Mouse (Mus musculus) kidney, postnatal 10 days (tissue): ENCODE data around the gene Nob1.

Experiments used
- DNase-seq: peaks from one replicate; pipeline ENCODE4 v3.0.0; 2021; ENCODE audit warnings: mixed read lengths

Nob1 gene

DNA sequence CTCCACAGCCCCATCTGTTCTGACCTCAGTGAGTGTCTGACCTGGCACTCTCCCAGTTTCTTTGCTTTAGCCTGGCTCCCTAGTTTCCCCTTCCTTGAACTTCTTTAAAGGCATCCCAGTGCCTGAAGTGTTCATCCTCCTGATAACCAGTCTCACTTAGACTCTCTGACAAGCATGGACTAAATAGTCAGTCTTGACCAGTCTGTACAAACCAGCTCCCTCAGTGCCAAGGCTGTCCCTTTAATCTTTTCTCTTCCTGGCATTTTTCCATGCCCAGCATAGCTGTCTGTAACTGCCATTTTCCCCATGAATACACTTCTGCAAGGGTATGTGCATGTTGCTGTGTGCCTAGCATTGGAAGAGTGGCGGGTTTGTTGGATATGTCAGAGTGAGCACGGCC, 39.8 kb downstream of the Nob1 start:
- DNase-seq: no peak

DNA sequence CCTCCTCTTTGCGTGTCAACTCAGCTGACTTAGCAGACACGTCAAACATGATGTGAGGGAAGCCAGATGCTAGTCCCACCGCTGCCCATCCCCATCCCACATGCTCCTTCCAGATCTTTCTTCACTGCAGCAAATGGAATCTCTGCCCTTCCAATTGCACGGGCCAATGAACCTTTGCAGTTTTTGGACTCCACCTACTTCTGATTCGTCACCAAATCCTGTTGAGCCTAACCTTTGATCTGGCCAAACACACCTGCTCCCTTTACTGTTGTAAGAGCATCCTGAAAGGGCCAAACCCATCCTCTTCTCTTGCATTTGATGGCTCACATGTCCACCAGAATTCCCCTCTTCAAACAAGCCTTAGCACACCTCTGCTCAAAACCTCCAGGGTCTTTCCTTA, 40.2 kb downstream of the Nob1 start:
- DNase-seq: no peak

DNA sequence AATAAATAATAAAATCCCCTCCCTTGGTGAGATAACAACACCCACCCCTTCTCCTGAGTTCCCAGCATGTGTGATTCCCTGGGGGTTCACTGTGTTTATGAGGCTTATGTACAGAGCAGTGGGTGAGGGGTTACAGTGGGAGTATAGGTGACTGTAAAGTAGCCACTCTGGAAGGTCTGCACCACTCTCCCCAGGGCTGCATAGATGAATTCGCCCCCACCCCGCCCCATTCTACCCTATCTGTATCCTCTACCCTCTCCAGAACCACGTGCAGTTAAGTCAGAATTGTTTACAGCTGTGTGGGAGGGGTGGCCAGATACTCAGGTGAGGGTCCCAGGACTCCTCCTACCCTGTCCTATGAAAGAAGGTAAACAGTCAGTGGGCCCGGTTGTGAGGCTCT, 42.0 kb downstream of the Nob1 start:
- no peak for DNase-seq

DNA sequence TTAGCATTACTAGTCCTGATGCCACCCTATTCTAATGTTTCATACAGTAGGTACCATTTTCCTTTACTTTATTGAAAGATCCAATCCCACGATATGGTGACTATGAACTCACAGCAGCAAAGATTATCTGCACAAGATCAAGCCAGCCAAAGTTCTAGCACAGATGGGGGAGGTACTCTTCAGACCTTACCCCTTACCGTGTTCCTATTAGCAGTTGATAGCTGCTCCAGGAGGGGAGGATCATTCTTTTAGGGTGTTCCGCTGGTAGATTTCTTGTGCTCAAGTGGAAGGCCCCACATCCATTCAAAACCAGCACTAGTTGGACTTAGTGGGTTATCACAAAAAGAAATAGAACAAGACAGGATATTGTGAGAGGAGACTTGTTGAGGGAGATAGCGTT, 43.2 kb downstream of the Nob1 start:
- no peak for DNase-seq

DNA sequence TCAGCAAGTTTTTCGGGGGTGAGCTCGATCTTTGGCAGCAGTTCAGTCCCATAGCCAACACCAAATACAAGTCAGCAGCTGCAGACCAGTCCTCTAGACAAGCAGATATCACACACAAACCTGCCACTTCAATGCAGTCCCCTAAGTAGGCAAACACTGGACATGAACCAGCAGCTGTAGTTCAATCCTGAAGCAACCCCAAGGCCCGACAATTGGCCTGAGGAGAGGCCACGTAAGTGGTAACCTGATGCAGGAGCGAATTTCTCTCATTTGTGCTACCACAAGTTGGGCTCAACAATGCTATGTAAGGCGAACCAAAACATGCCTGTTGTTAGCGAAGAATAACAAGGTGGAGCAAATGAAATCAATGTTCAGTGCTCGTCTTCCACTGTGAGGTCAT, 44.1 kb downstream of the Nob1 start:
- DNase-seq: no peak

DNA sequence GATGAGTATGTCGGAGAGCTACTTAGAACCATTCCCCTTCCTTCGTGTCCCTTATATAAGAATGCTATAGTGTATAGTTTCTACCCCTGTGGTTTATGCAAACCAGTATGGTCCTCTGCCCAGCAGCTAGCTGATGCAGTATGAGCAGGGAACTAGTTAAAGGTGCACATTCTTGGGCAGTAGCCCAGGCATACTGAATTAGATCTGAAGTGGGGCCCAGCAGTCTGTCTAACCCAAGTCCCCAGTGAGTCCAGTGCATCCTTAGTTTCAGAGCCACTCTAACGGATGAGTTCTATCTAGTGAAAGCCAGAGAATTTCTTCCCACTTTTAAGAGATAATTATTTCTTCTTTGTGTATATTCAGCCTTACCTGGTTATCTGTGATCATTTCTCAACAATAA, 47.5 kb downstream of the Nob1 start:
- no peak for DNase-seq

DNA sequence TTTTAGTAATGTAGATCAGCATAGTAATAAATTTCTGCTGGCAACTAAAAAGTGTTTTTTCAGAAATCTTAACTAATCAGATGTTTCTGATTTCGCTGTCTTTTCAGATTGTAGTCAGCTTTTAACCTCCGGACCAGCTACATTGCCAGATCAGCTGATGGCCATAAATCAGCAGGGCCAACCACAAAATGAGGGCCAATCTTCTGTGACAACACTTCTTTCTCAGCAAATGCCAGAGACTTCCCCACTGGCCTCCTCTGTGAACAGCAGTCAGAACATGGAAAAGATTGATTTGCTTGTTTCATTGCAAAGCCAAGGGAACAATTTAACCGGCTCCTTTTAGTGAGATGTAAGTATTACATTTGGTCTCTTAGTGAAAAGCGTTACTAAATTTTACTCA, 54.5 kb downstream of the Nob1 start:
- no peak for DNase-seq
